Mouse (Mus musculus) embryo, embryonic 10 days (tissue): Measurements from ENCODE around the gene Siglece.
A peak's percentile ranks its signal among the peaks of the same experiment; 100 is the strongest.
"Not testable (repeated sequence)": the region's sequence is repeated elsewhere in the genome, so short reads cannot be mapped to it uniquely, and the experiment has no call there.

ENCODE experiments used
- DNase-seq: peaks from one replicate; pipeline ENCODE4 v3.0.0-alpha.2; 2015; ENCODE audit warnings: low spot score

Gene Siglece

DNA sequence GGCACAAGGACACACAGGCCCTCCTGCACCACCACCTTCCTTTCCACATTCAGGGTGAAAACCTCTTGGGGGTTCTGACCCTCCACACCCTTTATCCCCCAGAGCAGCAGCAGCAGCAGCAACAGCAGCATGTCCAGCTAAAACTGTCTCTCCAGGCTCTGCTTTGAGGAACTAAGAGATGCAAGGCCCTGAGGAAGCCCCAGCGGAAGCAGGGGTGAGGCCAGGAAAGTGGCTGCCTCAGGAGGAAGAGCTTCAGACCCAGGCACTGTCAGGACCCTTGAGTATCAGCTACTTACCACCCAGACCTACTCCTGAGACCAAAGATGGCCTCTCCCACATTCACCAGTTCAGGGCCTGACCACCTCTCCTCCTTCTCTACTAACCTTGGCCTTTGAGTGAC is at the start of gene Siglece:
Gene Siglece, minus strand, starts transcription at position 160 of the 400 bp plus-strand sequence.
- DNase-seq, result no peak

DNA sequence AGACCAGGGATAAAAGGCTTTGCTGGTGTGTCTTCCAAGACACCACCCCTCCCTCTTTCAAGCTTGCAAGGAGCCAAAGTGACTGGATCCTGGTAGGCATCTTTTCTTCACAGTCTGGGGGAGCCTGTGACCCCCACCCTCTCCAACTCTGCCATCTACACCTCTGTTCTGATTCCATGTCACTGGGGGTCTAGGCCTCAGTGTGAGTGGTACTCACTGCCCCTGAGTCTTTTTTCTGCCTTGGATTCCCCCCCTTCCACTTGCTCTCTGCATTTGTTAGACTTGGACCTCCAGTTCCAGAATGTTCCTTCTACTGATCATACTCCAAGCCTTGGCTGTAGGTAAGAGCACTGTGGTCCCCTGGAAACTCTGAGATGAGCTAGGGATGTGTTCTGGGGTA is 30.2 kb upstream of the Siglece start, which contains the start of gene Klk14:
Gene Klk14, plus strand, starts transcription at position 301 of the 400 bp plus-strand sequence.
- no peak for DNase-seq

DNA sequence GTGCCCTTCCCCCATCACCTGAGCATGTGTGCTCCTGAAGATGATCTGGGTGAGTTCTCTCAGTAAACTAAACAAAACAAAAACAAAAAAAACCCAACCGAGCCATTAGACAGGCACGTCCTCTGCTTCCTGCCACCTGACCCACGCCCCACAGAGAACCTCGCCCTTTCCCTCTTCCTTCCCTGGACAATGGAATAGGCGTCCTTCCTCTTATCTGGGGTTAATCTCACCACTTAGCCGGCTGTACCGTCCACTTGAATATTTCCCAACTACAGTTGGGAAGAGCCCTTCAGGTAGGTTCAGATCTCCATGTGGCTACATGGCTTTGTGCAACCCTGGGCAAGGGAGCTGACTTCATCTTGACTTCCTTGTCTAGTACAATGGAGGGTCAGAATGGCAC is 25.1 kb upstream of the Siglece start:
- DNase-seq, result no peak

GRCm38 (mm10) chr7:43682511-43682910 is 22.6 kb upstream of the Siglece start:
- DNase-seq, result peak; percentile 26

GRCm38 (mm10) chr7:43680960-43681359 is 21.0 kb upstream of the Siglece start:
- DNase-seq, result peak; percentile 79

DNA sequence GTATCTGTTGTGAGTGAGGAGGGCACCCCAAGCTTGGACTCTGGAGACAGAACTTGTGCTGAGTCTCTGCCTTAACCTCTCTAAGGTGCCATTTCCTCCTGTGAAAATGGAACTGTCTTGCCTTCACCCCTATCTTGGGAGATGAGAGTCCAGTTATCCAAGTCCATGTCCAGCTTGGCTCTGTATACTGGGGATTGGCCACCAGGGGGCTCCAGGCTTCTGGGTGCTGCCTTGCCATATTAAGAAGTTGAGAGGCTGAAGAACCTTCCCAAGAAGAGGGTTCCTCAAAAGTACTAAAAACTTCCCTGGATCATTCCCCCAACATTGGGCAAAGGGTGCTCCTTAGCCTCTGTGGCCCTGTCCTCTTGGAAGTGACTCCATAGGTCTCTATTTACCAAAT is 18.6 kb upstream of the Siglece start:
- DNase-seq, result no peak

DNA sequence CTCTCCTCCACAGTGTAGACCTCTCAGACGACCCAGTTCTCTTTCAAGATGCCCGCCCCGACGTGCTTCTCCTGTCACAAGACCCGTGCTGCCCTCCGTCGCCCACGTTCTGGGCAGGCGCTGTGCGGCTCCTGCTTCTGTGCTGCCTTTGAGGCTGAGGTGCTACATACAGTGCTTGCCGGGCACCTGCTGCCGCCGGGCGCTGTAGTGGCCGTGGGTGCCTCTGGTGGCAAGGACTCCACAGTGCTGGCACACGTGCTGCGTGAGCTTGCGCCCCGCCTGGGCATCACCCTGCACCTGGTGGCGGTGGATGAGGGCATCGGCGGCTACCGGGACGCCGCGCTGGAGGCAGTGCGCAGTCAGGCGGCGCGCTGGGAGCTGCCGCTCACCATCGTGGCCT is 15.1 kb upstream of the Siglece start:
- no peak for DNase-seq

- peak; percentile 17 for DNase-seq
These were observed 12.8 kb upstream of the Siglece start for GRCm38 (mm10) chr7:43672581-43673260.

- DNase-seq, result peak; percentile 93
These were observed 12.0 kb upstream of the Siglece start, which contains the start of gene Ctu1 for GRCm38 (mm10) chr7:43671809-43672580. TSS of gene Ctu1 (plus strand) at chr7:43672016.

GRCm38 (mm10) chr7:43671064-43671808 is 11.3 kb upstream of the Siglece start:
- DNase-seq, result no peak

GRCm38 (mm10) chr7:43668582-43668981 is 8.6 kb upstream of the Siglece start:
- peak; percentile 31 for DNase-seq

DNA sequence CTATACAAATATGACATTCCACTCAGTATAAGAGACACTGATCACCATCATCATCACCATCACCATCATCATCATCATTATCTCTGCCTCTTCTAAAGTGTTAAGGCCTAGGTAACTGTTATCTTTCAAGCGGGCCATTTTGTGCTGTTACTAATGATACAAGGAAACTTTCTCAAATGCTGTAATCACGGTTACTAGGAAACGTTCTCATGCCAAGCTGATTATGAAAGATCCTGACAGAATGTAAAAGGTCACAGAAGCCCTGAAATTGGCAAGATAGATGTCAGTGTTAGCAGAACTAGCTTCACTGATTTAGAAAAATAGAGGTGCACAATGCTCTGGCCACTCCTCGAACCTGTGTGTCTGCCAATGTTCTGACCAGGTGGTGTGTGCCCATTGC is 7.3 kb upstream of the Siglece start:
- DNase-seq, result not testable (repeated sequence)

GRCm38 (mm10) chr7:43662804-43663203 is 2.8 kb upstream of the Siglece start:
- no peak for DNase-seq

GRCm38 (mm10) chr7:43656232-43656631 is 3.7 kb downstream of the Siglece start:
- no peak for DNase-seq

GRCm38 (mm10) chr7:43654519-43654918 is 5.4 kb downstream of the Siglece start:
- DNase-seq, result no peak

DNA sequence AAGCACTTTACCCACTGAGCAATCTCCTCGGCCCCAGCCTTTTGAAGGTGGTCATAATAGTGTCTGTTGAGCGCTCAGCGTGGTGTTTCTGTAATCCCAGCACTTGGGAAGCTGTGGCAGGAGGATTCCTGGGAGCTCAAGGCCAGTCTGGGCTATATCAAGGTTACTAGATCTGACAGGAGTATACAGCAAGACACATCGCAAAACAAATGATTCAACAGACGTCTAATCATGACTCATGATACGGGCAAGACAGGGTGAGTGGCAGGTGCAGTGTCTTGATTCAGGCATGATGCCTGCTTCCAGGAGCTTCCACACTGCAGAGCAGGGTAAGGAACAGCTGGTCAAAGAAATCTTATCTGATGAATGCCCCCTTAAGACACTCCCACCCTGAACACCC is 7.3 kb downstream of the Siglece start:
- no peak for DNase-seq

DNA sequence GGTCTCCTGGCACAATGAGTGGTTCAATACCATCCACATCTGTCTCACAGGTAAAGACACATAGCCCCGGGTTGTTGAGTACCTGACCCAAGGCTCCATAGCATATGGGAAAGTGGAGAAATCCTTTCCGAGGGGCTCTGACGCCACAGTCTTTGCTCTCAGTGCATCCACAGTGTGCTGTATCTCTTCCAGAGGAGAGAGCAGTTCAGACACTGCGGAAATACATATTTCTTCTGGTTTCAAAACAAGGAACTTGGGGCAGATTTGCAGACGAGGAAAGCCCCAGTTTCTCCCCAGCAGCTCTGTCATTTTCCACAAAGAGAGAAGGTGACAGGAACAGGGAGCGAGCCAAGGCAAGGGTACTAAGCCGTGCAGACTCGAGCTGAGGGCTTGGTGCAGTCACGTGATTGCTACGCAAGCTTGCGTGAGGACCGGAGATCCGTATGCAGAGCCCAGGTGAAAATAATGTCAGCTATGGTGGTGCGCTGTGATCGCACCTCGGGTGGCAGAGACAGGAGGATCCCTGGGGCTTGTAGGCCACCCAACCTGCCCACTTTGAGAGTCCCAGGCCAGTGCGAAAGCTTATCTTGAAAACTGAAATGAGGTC is 16.8 kb downstream of the Siglece start:
- no peak for DNase-seq

GRCm38 (mm10) chr7:43642587-43642986 is 17.4 kb downstream of the Siglece start:
- DNase-seq, result no peak

- no peak for DNase-seq
These were observed 22.8 kb downstream of the Siglece start for GRCm38 (mm10) chr7:43637118-43637517.

DNA sequence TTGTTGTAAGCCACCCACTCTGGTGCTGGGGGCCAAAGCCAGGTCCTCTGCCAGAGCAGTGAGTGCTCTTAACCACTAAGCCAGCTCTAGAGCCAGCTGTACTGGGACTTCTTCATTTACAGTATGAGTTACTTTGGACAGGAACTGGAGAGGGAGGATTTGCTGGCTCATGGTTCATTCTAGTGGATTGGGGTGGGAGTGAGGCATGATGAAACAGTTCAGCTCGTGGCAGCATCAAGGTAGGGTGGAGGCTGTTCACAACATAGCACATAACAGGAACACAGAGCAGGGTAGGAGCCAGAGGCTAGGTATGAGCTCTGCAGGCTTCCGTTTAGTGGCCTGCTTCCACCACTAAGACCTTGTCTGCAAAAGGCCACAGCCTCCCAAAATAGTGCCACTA is 23.8 kb downstream of the Siglece start:
- no peak for DNase-seq

DNA sequence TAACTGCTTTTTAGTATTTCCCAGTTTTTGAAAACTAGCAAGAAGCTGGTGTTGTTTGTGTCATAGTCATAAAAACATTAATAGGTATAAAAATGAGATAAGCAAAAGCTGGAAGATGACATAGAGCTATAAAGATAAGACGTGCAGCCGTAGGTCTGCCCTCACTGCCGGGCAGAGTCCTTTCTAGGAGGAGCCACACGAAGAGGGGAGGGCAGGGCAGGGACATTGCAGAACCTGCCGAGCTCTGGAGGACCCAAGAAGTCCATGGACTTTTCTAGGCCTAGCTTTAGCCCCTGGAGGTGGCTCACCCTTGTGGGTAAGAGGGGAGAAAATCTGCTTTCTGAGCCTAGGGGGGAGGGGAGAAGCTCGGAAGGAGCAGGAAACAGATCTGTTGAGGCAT is 25.5 kb downstream of the Siglece start, which contains the start of gene Ceacam18:
Gene Ceacam18, plus strand, starts transcription at position 208 of the 400 bp plus-strand sequence.
- no peak for DNase-seq

- no peak for DNase-seq
These were observed 26.0 kb downstream of the Siglece start for GRCm38 (mm10) chr7:43633940-43634339.
